Mouse (Mus musculus) pancreas, adult 10 weeks (tissue): ENCODE measurements around the gene Ankrd60. TPM values are rescaled to one million over a fixed set of nuclear protein-coding genes. Genes with fewer than 3 reads are reported as not detected.

Source experiments
- polyA plus RNA-seq: library from polyadenylated mRNA; stranded (reverse); fragments of 350-450 nt; fragmentation: Illumina TruSeq; extraction: RNeasy Lipid Tissue Mini Kit (QIAGEN cat#74804); gene quantifications from one replicate; pipeline ENCODE4 v1.2.3, GENCODE M21; 2015; ENCODE audit warnings: low read depth, low replicate concordance; ENCODE audit not compliant: insufficient read depth

Gene Ankrd60
- polyA plus RNA-seq = not detected

DNA sequence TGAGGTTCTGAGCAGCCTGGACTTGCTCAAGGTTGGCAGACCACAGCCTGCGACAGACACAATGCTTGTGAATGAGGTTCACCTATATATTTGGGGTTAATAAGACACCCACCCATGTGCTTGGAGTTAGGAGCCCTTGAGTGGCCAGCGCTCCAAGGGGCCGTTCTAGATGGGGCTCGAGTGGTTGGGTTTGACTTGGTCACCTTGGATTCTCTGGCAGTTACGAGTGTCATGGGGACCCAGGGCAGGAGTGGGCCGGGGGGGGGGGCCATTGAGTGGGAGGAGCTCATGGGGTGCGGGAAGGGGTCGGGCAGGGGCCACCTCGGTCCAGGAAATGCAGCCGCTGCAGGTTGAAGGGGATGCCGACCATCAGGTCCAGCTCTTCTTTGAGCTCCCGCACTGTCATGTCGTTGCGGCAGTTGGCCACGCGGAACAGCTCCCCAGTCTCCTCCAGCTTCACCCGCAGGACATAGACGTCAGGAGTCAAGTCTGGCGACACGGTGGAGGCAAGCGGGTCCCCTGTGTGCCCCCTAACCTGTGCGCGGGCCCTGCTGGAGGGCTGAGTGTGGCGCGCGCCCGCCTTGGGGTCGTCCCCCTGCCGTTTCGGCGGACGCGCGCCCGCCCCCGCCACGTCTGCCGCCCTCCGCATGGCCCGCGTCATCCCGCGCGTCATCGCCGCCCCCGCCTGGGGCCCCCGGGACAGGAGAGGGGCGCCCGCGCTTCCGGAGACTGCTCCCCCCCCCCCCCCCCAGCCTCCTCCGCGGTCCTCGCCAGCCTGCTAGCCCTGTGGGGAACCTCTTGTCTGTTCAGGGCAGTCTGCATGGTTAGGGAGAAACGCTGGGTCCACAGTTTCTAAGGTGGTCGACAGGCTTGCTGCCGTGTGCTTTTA, at the start of gene Ankrd60:
Gene Ankrd60 (minus strand): TSS at position 697 of the 889 bp plus-strand sequence.

DNA sequence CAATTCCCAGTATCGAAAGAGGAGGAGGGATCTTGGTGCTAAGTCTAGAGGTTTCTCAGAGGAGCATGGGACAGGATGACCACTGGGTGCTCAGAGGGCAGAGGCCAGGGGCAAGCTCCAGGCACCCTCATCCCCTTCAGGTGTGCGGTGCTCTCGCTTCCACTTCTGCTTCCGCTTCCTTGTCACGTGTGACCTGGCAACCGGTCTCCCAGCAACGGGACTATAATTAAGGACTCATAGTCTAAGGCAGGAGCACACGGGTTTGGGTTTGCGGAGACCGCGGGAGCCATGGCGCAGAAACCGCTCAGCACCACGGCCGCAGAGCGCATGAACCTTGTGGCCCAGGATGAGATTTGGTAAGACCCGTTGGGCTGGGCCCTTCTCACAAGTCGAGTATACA, 55.8 kb downstream of the Ankrd60 start, which contains the start of gene 1700021F07Rik:
Gene 1700021F07Rik (plus strand): TSS at position 211 of the 400 bp plus-strand sequence.

Other genes starting within 250 kb of the Ankrd60 start
- gene 1700021F07Rik, start 55.8 kb downstream of the Ankrd60 start, polyA plus RNA-seq = not detected
- gene Rab22a, start 81.4 kb upstream of the Ankrd60 start, polyA plus RNA-seq = 5.7 TPM
- not detected for gene 1700010B08Rik, start 141.1 kb upstream of the Ankrd60 start, polyA plus RNA-seq
- 9.8 TPM for gene Vapb, start 159.1 kb upstream of the Ankrd60 start, polyA plus RNA-seq